Mouse (Mus musculus): Measurements from ENCODE around the gene Narfl. TPM values are rescaled to one million over a fixed set of nuclear protein-coding genes. Genes with fewer than 3 reads are reported as not detected.

Narfl gene
- polyA plus RNA-seq, 1 experiment from 2014 or later, result 24.9 TPM

DNA sequence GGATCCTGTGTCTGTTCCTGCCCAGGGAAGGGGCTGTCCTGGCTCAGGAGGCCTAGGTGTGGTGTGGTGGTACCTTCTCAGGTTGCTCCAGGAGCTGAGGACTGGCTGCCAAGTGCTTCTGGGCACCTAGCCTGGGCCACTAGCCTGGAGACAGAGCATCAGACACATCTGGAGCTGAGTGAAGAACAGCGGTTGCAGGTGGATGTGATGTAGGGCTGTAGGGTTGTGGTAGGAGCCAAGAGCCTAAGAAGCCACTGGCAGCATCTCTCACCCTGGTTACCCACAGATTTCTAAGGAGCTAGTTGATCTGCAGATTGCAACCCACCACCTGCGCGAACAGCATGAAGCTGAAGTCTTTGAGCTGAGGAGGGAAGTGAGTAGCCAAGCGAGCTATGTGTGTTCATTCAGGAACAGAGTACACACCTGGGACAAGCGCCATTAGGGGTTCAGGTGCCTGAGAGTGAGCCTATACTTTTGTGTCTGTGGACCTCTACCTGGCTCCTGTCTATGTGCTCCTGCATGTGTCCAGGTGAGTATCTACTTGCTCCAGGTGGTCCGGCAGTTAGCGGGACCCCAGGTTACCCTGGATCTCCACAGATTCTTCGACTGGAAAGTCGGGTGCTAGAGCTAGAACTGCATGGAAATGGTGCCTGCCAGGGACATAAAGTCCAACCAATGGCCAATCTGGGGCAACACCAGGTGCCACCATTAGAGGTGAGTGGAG, 13.4 kb downstream of the Narfl start:
- Histone ChIP-seq H3K27ac (no peak overlapping the region), H3K4me2 (no peak overlapping the region), H3K36me3 (peaks cover 56% of the 10 kb centered on the region), H3K4me1 (replicated peaks) (peaks cover 36% of the 10 kb centered on the region), H3K9me3 (no peaks in the 10 kb centered on the region), H3K27me3 (no peaks in the 10 kb centered on the region), H3K4me3 (replicated peaks) (no peak overlapping the region), H3K9ac (replicated peaks) (no peak overlapping the region)
- ATAC-seq (ENCODE audit: insufficient number of reproducible peaks, insufficient read depth, low FRiP score, low TSS enrichment, low read depth), result no peak
- 87% methylated on average over 9 of the region's 9 CpGs for WGBS

GRCm38 (mm10) chr17:25791320-25791842, 17.8 kb downstream of the Narfl start:
- H3K27me3 ChIP-seq, result no peaks in the 10 kb centered on the region

GRCm38 (mm10) chr17:25791843-25792527, 18.4 kb downstream of the Narfl start:
- peak; percentile 13; the same call in 1 of the 2 replicates for ATAC-seq (ENCODE audit: insufficient number of reproducible peaks, insufficient read depth, low FRiP score, low TSS enrichment, low read depth)
- Histone ChIP-seq H3K36me3 (peaks cover 36% of the 10 kb centered on the region), H3K4me2 (peak overlapping the region; percentile 87), H3K27me3 (no peaks in the 10 kb centered on the region), H3K27ac (peak overlapping the region; percentile 89), H3K4me3 (replicated peaks) (peak overlapping the region; percentile 80), H3K9me3 (no peaks in the 10 kb centered on the region), H3K4me1 (replicated peaks) (peaks cover 47% of the 10 kb centered on the region), H3K9ac (replicated peaks) (peak overlapping the region; percentile 81)
- WGBS, result under 1% methylated on average over 45 of the region's 45 CpGs

More at GRCm38 (mm10) chr17:25791320-25791842, 17.8 kb downstream of the Narfl start:
- ATAC-seq (ENCODE audit: insufficient number of reproducible peaks, insufficient read depth, low FRiP score, low TSS enrichment, low read depth), result no peak
- H3K9me3 ChIP-seq, result no peaks in the 10 kb centered on the region
- peaks cover 41% of the 10 kb centered on the region for H3K36me3 ChIP-seq
- peak overlapping the region; percentile 87 for H3K4me2 ChIP-seq
- peak overlapping the region; percentile 81 for H3K9ac ChIP-seq (replicated peaks)
- peaks cover 46% of the 10 kb centered on the region for H3K4me1 ChIP-seq (replicated peaks)
- WGBS, result 31% methylated on average over 19 of the region's 19 CpGs
- H3K27ac ChIP-seq, result peak overlapping the region; percentile 89
- peak overlapping the region; percentile 80 for H3K4me3 ChIP-seq (replicated peaks)

GRCm38 (mm10) chr17:25792615-25793014, 19.0 kb downstream of the Narfl start, which contains the start of gene Fam173a:
Gene Fam173a (minus strand): TSS chr17:25792901.
- peak within 1 kb of the TSS; percentile 80 for H3K4me3 ChIP-seq (replicated peaks)
- peaks cover 52% of the 10 kb centered on the region for H3K4me1 ChIP-seq (replicated peaks)
- H3K4me2 ChIP-seq, result peak within 1 kb of the TSS; percentile 87
- peaks cover 30% of the 10 kb centered on the region for H3K36me3 ChIP-seq
- H3K9ac ChIP-seq (replicated peaks), result peak within 1 kb of the TSS; percentile 81
- H3K9me3 ChIP-seq, result no peaks in the 10 kb centered on the region
- under 1% methylated on average over 14 of the region's 14 CpGs for WGBS
- peak within 1 kb of the TSS; percentile 89 for H3K27ac ChIP-seq
- no peak for ATAC-seq (ENCODE audit: insufficient number of reproducible peaks, insufficient read depth, low FRiP score, low TSS enrichment, low read depth)
- H3K27me3 ChIP-seq, result no peaks in the 10 kb centered on the region

- Histone ChIP-seq H3K27me3 (no peaks in the 10 kb centered on the region), H3K4me3 (replicated peaks) (no peak overlapping the region), H3K4me2 (no peak overlapping the region), H3K36me3 (peaks cover 17% of the 10 kb centered on the region), H3K4me1 (replicated peaks) (peaks cover 52% of the 10 kb centered on the region), H3K9me3 (no peaks in the 10 kb centered on the region), H3K9ac (replicated peaks) (no peak overlapping the region), H3K27ac (no peak overlapping the region)
- 83% methylated on average over 13 of the region's 13 CpGs for WGBS
- ATAC-seq (ENCODE audit: insufficient number of reproducible peaks, insufficient read depth, low FRiP score, low TSS enrichment, low read depth), result no peak
These were observed 20.6 kb downstream of the Narfl start for GRCm38 (mm10) chr17:25794197-25794596.

GRCm38 (mm10) chr17:25794998-25795397, 21.4 kb downstream of the Narfl start:
- Histone ChIP-seq H3K4me2 (peak overlapping the region; percentile 99), H3K9me3 (no peaks in the 10 kb centered on the region), H3K4me1 (replicated peaks) (peaks cover 52% of the 10 kb centered on the region), H3K27me3 (no peaks in the 10 kb centered on the region), H3K36me3 (0 out of 2 replicates have a peak, but pooled peaks cover 10% of the 10 kb centered on the region), H3K4me3 (replicated peaks) (peak overlapping the region; percentile 84), H3K9ac (replicated peaks) (peak overlapping the region; percentile 79; the same call in 1 of the 2 replicates), H3K27ac (0 out of 2 replicates have a peak overlapping the region, but pooled peaks have one; percentile 69)
- ATAC-seq (ENCODE audit: insufficient number of reproducible peaks, insufficient read depth, low FRiP score, low TSS enrichment, low read depth), result no peak
- WGBS, result 83% methylated on average over 17 of the region's 17 CpGs

- peak within 1 kb of the TSS; percentile 79 for H3K9ac ChIP-seq (replicated peaks)
- peak within 1 kb of the TSS; percentile 84 for H3K4me3 ChIP-seq (replicated peaks)
- H3K27ac ChIP-seq, result peak within 1 kb of the TSS; percentile 69; the same call in 1 of the 2 replicates
- no peak for ATAC-seq (ENCODE audit: insufficient number of reproducible peaks, insufficient read depth, low FRiP score, low TSS enrichment, low read depth)
- H3K36me3 ChIP-seq, result 0 out of 2 replicates have a peak, but pooled peaks cover 10% of the 10 kb centered on the region
- WGBS, result 5% methylated on average over 6 of the region's 6 CpGs
- H3K4me1 ChIP-seq (replicated peaks), result peaks cover 50% of the 10 kb centered on the region
- H3K4me2 ChIP-seq, result peak within 1 kb of the TSS; percentile 99
- H3K27me3 ChIP-seq, result no peaks in the 10 kb centered on the region
- H3K9me3 ChIP-seq, result no peaks in the 10 kb centered on the region
These were observed 22.1 kb downstream of the Narfl start, which contains the start of gene AC134908.4 for GRCm38 (mm10) chr17:25795609-25796092. Gene AC134908.4 (minus strand): TSS chr17:25795659.

GRCm38 (mm10) chr17:25796211-25796771, 22.7 kb downstream of the Narfl start:
- Histone ChIP-seq H3K9me3 (no peaks in the 10 kb centered on the region), H3K4me1 (replicated peaks) (peaks cover 44% of the 10 kb centered on the region), H3K27me3 (0 out of 2 replicates have a peak, but pooled peaks cover 1% of the 10 kb centered on the region), H3K4me2 (peak overlapping the region; percentile 99), H3K36me3 (0 out of 2 replicates have a peak, but pooled peaks cover 10% of the 10 kb centered on the region), H3K27ac (peak overlapping the region; percentile 69; the same call in 1 of the 2 replicates), H3K9ac (replicated peaks) (peak overlapping the region; percentile 79), H3K4me3 (replicated peaks) (peak overlapping the region; percentile 84)
- peak; percentile 11; the same call in 1 of the 2 replicates for ATAC-seq (ENCODE audit: insufficient number of reproducible peaks, insufficient read depth, low FRiP score, low TSS enrichment, low read depth)
- under 1% methylated on average over 37 of the region's 37 CpGs for WGBS

- ATAC-seq (ENCODE audit: insufficient number of reproducible peaks, insufficient read depth, low FRiP score, low TSS enrichment, low read depth), result peak; percentile 78
- Histone ChIP-seq H3K27me3 (0 out of 2 replicates have a peak, but pooled peaks cover 5% of the 10 kb centered on the region), H3K4me3 (replicated peaks) (peak within 1 kb of the TSS; percentile 84), H3K36me3 (0 out of 2 replicates have a peak, but pooled peaks cover 10% of the 10 kb centered on the region), H3K9me3 (no peaks in the 10 kb centered on the region), H3K27ac (peak within 1 kb of the TSS; percentile 69), H3K4me2 (peak within 1 kb of the TSS; percentile 99), H3K9ac (replicated peaks) (peak within 1 kb of the TSS; percentile 79), H3K4me1 (replicated peaks) (peaks cover 40% of the 10 kb centered on the region)
- under 1% methylated on average over 35 of the region's 35 CpGs for WGBS
These were observed 23.4 kb downstream of the Narfl start, which contains the start of gene Metrn for GRCm38 (mm10) chr17:25796951-25797369. Gene Metrn (minus strand): TSS chr17:25797136.

GRCm38 (mm10) chr17:25801029-25801428, 27.5 kb downstream of the Narfl start:
- H3K27ac ChIP-seq, result no peak overlapping the region
- no peak overlapping the region for H3K4me3 ChIP-seq (replicated peaks)
- peaks cover 10% of the 10 kb centered on the region for H3K4me1 ChIP-seq (replicated peaks)
- 10% methylated on average over 6 of the region's 6 CpGs for WGBS
- H3K27me3 ChIP-seq, result peaks cover 28% of the 10 kb centered on the region
- no peaks in the 10 kb centered on the region for H3K36me3 ChIP-seq
- no peak for ATAC-seq (ENCODE audit: insufficient number of reproducible peaks, insufficient read depth, low FRiP score, low TSS enrichment, low read depth)
- no peaks in the 10 kb centered on the region for H3K9me3 ChIP-seq
- no peak overlapping the region for H3K4me2 ChIP-seq
- no peak overlapping the region for H3K9ac ChIP-seq (replicated peaks)

Data from limb, embryonic 12.5 days (tissue).